8 mouse cellular contexts compared by ENCODE assay signal in the genomic region with DNA sequence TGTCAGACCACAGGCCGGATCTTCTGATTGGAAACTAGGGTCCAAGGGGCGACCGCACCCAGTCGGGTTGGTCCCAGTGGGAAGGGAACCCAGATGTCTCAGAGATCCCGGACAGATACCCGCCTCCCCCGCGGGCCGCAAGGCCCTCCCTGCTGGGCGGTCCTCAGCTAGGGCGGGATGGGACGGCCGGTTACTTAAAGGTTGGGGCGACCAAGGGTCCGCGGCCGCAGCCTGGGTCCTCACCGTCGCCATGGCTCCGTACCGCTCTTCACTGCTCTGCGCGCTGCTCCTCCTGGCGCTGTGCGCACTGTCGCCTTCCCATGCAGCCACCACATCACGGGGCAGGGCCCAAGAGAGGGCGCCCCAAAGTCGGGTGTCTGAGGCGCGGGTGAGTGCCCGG. TPM values are rescaled to one million over a fixed set of nuclear protein-coding genes. Genes with fewer than 3 reads are reported as not detected.
DNase-seq lines count a peak whose midpoint lies in the region; ATAC-seq lines count a peak whose summit lies in the region.

No protein-coding gene starts in this region.

- H3K4me3 ChIP-seq in forebrain, embryonic 10.5 days, result peak overlapping the region; percentile 46
- peak overlapping the region; percentile 48 for H3K4me3 ChIP-seq in heart, embryonic 16.5 days (ENCODE audit: low read length)
- peak overlapping the region; percentile 17 for H3K4me3 ChIP-seq in limb, embryonic 11.5 days (ENCODE audit: low read depth, low read length)

- H3K4me1 ChIP-seq in forebrain, embryonic 10.5 days, result peaks cover 13% of the 10 kb centered on the region
- H3K4me1 ChIP-seq in heart, embryonic 16.5 days (ENCODE audit: control insufficient read depth, insufficient read depth, low read length), result peaks cover 29% of the 10 kb centered on the region
- no peaks in the 10 kb centered on the region for H3K4me1 ChIP-seq in limb, embryonic 11.5 days (ENCODE audit: control insufficient read depth, insufficient read depth, low read length)

- 2% methylated on average over 32 of the region's 32 CpGs for WGBS in forebrain, embryonic 10.5 days
- 6% methylated on average over 32 of the region's 32 CpGs for WGBS in heart, embryonic 16.5 days
- 1% methylated on average over 32 of the region's 32 CpGs for WGBS in limb, embryonic 11.5 days

- H3K9me3 ChIP-seq in forebrain, embryonic 10.5 days, result no peaks in the 10 kb centered on the region
- no peaks in the 10 kb centered on the region for H3K9me3 ChIP-seq in heart, embryonic 16.5 days (replicated peaks; ENCODE audit: control insufficient read depth, low read length)
- no peaks in the 10 kb centered on the region for H3K9me3 ChIP-seq in limb, embryonic 11.5 days (ENCODE audit: control insufficient read depth, low read length)

- H3K36me3 ChIP-seq in forebrain, embryonic 10.5 days (replicated peaks), result no peaks in the 10 kb centered on the region
- peaks cover 21% of the 10 kb centered on the region for H3K36me3 ChIP-seq in heart, embryonic 16.5 days (ENCODE audit: control insufficient read depth, insufficient read depth)
- no peaks in the 10 kb centered on the region for H3K36me3 ChIP-seq in limb, embryonic 11.5 days (ENCODE audit: control insufficient read depth, insufficient read depth, low read length)

- H3K27me3 ChIP-seq in forebrain, embryonic 10.5 days (ENCODE audit: poor library complexity, severe bottlenecking), result peaks cover 56% of the 10 kb centered on the region
- no peaks in the 10 kb centered on the region for H3K27me3 ChIP-seq in heart, embryonic 16.5 days (ENCODE audit: control insufficient read depth, insufficient read depth, low read length)
- peaks cover 20% of the 10 kb centered on the region for H3K27me3 ChIP-seq in limb, embryonic 11.5 days (ENCODE audit: control insufficient read depth, insufficient read depth, low read length)

- peak overlapping the region; percentile 66 for H3K9ac ChIP-seq in heart, embryonic 16.5 days (ENCODE audit: low read length)
- peak overlapping the region; percentile 32; the same call in 1 of the 2 replicates for H3K9ac ChIP-seq in limb, embryonic 11.5 days (ENCODE audit: low read length)

- 0 out of 2 replicates have a peak overlapping the region, but pooled peaks have one; percentile 1 for H3K27ac ChIP-seq in forebrain, embryonic 10.5 days
- no peak overlapping the region for H3K27ac ChIP-seq in heart, embryonic 16.5 days (ENCODE audit: low read length)
- no peak overlapping the region for H3K27ac ChIP-seq in limb, embryonic 11.5 days (replicated peaks; ENCODE audit: low read depth, low read length)

- peak overlapping the region; percentile 72 for H3K4me2 ChIP-seq in heart, embryonic 16.5 days (ENCODE audit: low read depth, low read length)
- H3K4me2 ChIP-seq in limb, embryonic 11.5 days (ENCODE audit: low read depth, severe bottlenecking), result peak overlapping the region; percentile 43

- no peak for ATAC-seq in heart, embryonic 16.5 days (replicated peaks; ENCODE audit: extremely low read depth, insufficient read depth, low FRiP score)
- peak; percentile 51; the same call in 1 of the 2 replicates for ATAC-seq in limb, embryonic 11.5 days (ENCODE audit: insufficient number of reproducible peaks, low FRiP score, low TSS enrichment, low read depth)
- peak; percentile 54 for ATAC-seq in megakaryocyte-erythroid progenitor cell, adult 5-6 weeks (replicated peaks; ENCODE audit: low FRiP score, low TSS enrichment, poor library complexity, severe bottlenecking)

- peak; percentile 47 for DNase-seq in adrenal gland, postnatal 10 days
- DNase-seq in adrenal gland, adult 8-10 months, result no peak
- DNase-seq in forebrain, embryonic 10.5 days (ENCODE audit: extremely low spot score, low spot score), result no peak
- DNase-seq in limb, embryonic 11.5 days (ENCODE audit: low spot score), result peak; percentile 49
- peak; percentile 60 for DNase-seq in urinary bladder, adult 2 months (ENCODE audit: low spot score)
- no peak for DNase-seq in right cerebral cortex, postnatal 14 days

RNA-seq across cellular contexts. Expression of a gene that starts 26.0 kb away (rescaled TPM):
- 100 to 1,000 TPM; 161 to 192 TPM for total RNA-seq in adrenal gland, postnatal 10 days (2021)
- 100 to 1,000 TPM; 331 to 556 (median 419) TPM for total RNA-seq in adrenal gland, adult 8-10 months (2022)
- 14.6 and 15.5 TPM in 2 replicates for polyA plus RNA-seq in forebrain, embryonic 10.5 days (2016; fragmentation: Nextera tagmentation; extraction: Ambion mirVana)
- polyA plus RNA-seq in heart, embryonic 16.5 days (2015; fragmentation: Nextera tagmentation; extraction: Ambion mirVana), result 348 and 376 TPM in 2 replicates
- 26.0 and 31.8 TPM in 2 replicates for polyA plus RNA-seq in limb, embryonic 11.5 days (2014; fragmentation: Nextera tagmentation; extraction: Ambion mirVana)
- total RNA-seq in megakaryocyte-erythroid progenitor cell, adult 5-6 weeks (2014; fragmentation: Nextera tagmentation), result 15.8 and 16.1 TPM in 2 replicates
- 3.7 and 5.2 TPM in 2 replicates for total RNA-seq in megakaryocyte-erythroid progenitor cell, adult 5-6 weeks (2017)
- polyA plus RNA-seq in urinary bladder, adult 2 months (2012; rRNA removed), result 4,184 and 4,255 TPM in 2 replicates

RNA-seq across cellular contexts. Expression of a gene that starts 54.6 kb away (rescaled TPM):
- total RNA-seq in adrenal gland, postnatal 10 days (2021), result 10 to 100 TPM; 69.7 to 83.4 TPM
- 10 to 100 TPM; 29.0 to 45.8 (median 37.5) TPM for total RNA-seq in adrenal gland, adult 8-10 months (2022)
- 10.1 and 10.5 TPM in 2 replicates for polyA plus RNA-seq in forebrain, embryonic 10.5 days (2016; fragmentation: Nextera tagmentation; extraction: Ambion mirVana)
- polyA plus RNA-seq in heart, embryonic 16.5 days (2015; fragmentation: Nextera tagmentation; extraction: Ambion mirVana), result 61.1 and 64.2 TPM in 2 replicates
- 10.9 and 12.0 TPM in 2 replicates for polyA plus RNA-seq in limb, embryonic 11.5 days (2014; fragmentation: Nextera tagmentation; extraction: Ambion mirVana)
- 142 and 145 TPM in 2 replicates for total RNA-seq in megakaryocyte-erythroid progenitor cell, adult 5-6 weeks (2014; fragmentation: Nextera tagmentation)
- 155 and 216 TPM in 2 replicates for total RNA-seq in megakaryocyte-erythroid progenitor cell, adult 5-6 weeks (2017)
- polyA plus RNA-seq in urinary bladder, adult 2 months (2012; rRNA removed), result 67.9 and 82.5 TPM in 2 replicates

Comparison
In these comparisons a context has a peak if more than half of its experiments do, and no peak if none do; other contexts are left out.
1. DNase-seq: peak in adrenal gland, postnatal 10 days (single experiment), limb, embryonic 11.5 days (single experiment) and urinary bladder, adult 2 months (single experiment); none in adrenal gland, adult 8-10 months (single experiment), forebrain, embryonic 10.5 days (single experiment) and right cerebral cortex, postnatal 14 days (single experiment).
2. RNA of a gene that starts 26.0 kb away (polyA plus RNA-seq): 4,184 to 4,255 TPM in urinary bladder, adult 2 months and 348 to 376 TPM in heart, embryonic 16.5 days; 26.0 to 31.8 TPM in limb, embryonic 11.5 days and 14.6 to 15.5 TPM in forebrain, embryonic 10.5 days; every median in the first group is over 10 times any median in the second.
3. Peak in every context shown above with its lines, with median percentiles within 50 percentile points of each other: H3K4me3 ChIP-seq.